Mouse (Mus musculus) stomach, postnatal 0 days (tissue): ENCODE results near the gene Slc22a16.

Experiments used
- CTCF ChIP-seq: IDR thresholded peaks from 2 replicates; pipeline ENCODE4 v1.5.1; 2016; ENCODE audit warnings: antibody characterized with exemption, low read depth, mild to moderate bottlenecking, moderate library complexity
- EP300 ChIP-seq: optimal IDR thresholded peaks from 2 replicates; pipeline ENCODE3; 2016; ENCODE audit warnings: antibody characterized with exemption

GRCm38 (mm10) chr10:40575912-40576634 lies 5.9 kb downstream of the Slc22a16 start:
- TF ChIP-seq CTCF (no peak), EP300 (no peak)
